Mouse (Mus musculus) neural tube, embryonic 11.5 days (tissue): ENCODE data around the gene 4930578C19Rik. TPM values are rescaled to one million over a fixed set of nuclear protein-coding genes. Genes with fewer than 3 reads are reported as not detected.

Source experiments
- ATAC-seq: fragments of 200-750 bp; cut with Nextera tagmentation; 2 replicates; pipeline ENCODE4 v1.8.0; 2017; ENCODE audit warnings: moderate number of reproducible peaks, mild to moderate bottlenecking, moderate TSS enrichment, moderate library complexity; ENCODE audit not compliant: insufficient read depth, low FRiP score, low TSS enrichment
- DNase-seq: peaks from one replicate; pipeline ENCODE4 v3.0.0-alpha.2; 2015; ENCODE audit warnings: low spot score
- H3K27ac ChIP-seq: fragments of 300-500 bp; sonication (generic); 2 replicates; pipeline ENCODE4 v1.5.1; 2014; ENCODE audit warnings: low read depth, mild to moderate bottlenecking, low read length
- H3K27me3 ChIP-seq: fragments of 300-500 bp; sonication (generic); 2 replicates; pipeline ENCODE4 v1.6.1; 2014; ENCODE audit warnings: mild to moderate bottlenecking, low read length, mixed read lengths; ENCODE audit not compliant: control insufficient read depth, insufficient read depth
- H3K36me3 ChIP-seq: fragments of 300-500 bp; sonication (generic); 2 replicates; pipeline ENCODE4 v1.6.1; 2014; ENCODE audit warnings: mild to moderate bottlenecking, low read length, moderate library complexity, mixed read lengths; ENCODE audit not compliant: control insufficient read depth, insufficient read depth
- H3K4me1 ChIP-seq: fragments of 300-500 bp; sonication (generic); 2 replicates; pipeline ENCODE4 v1.6.1; 2014; ENCODE audit warnings: low read length, mixed read lengths; ENCODE audit not compliant: control insufficient read depth, insufficient read depth
- H3K4me2 ChIP-seq: fragments of 300-500 bp; sonication (generic); 2 replicates; pipeline ENCODE4 v1.6.1; 2014; ENCODE audit warnings: low read depth, mild to moderate bottlenecking, moderate library complexity
- H3K4me3 ChIP-seq: fragments of 300-500 bp; sonication (generic); 2 replicates; pipeline ENCODE4 v1.5.1; 2014; ENCODE audit warnings: low read depth, low read length
- H3K9ac ChIP-seq: fragments of 300-500 bp; sonication (generic); 2 replicates; pipeline ENCODE4 v1.6.1; 2014; ENCODE audit warnings: mild to moderate bottlenecking, low read length
- H3K9me3 ChIP-seq: fragments of 300-500 bp; sonication (generic); 2 replicates; pipeline ENCODE4 v1.6.1; 2016; ENCODE audit warnings: low read length; ENCODE audit not compliant: control insufficient read depth
- WGBS: fragments of 180-500 bp; shearing (Covaris S2); extraction: QIAGEN DNeasy Blood & Tissue Kit; methylation state at CpG from one replicate; pipeline ENCODE4 v1.1.7; 2014; 5-methylcytosine and 5-hydroxymethylcytosine counted together
- polyA plus RNA-seq: library from polyadenylated mRNA; unstranded; fragments of >200 nt; fragmentation: Nextera tagmentation; extraction: Ambion mirVana; gene quantifications from 2 replicates; pipeline ENCODE4 v1.2.1, GENCODE M21; 2014

Gene 4930578C19Rik
- polyA plus RNA-seq, result 0.34 and 0.73 TPM in 2 replicates

- Histone ChIP-seq H3K4me3 (no peak within 1 kb of the TSS), H3K4me1 (no peaks in the 10 kb centered on the region), H3K4me2 (no peak within 1 kb of the TSS), H3K27ac (no peak within 1 kb of the TSS), H3K27me3 (no peaks in the 10 kb centered on the region), H3K9me3 (no peaks in the 10 kb centered on the region), H3K9ac (no peak within 1 kb of the TSS), H3K36me3 (no peaks in the 10 kb centered on the region)
- DNase-seq (no peak), ATAC-seq (no peak)
- 85% methylated on average over 8 of the region's 8 CpGs for WGBS
These were observed at the start of gene 4930578C19Rik for GRCm38 (mm10) chrX:18461198-18461601. Gene 4930578C19Rik (minus strand): TSS chrX:18461397.

GRCm38 (mm10) chrX:18467690-18468089 is 6.5 kb upstream of the 4930578C19Rik start:
- no peak for ATAC-seq
- 71% methylated on average over 1 of the region's 1 CpGs for WGBS
- H3K4me1 ChIP-seq, result no peaks in the 10 kb centered on the region

GRCm38 (mm10) chrX:18462879-18463278 is 1.7 kb upstream of the 4930578C19Rik start:
- Histone ChIP-seq H3K27ac (no peak overlapping the region), H3K4me3 (no peak overlapping the region), H3K4me2 (no peak overlapping the region), H3K9ac (no peak overlapping the region), H3K4me1 (no peaks in the 10 kb centered on the region), H3K9me3 (no peaks in the 10 kb centered on the region), H3K36me3 (no peaks in the 10 kb centered on the region), H3K27me3 (no peaks in the 10 kb centered on the region)
- WGBS, result 87% methylated on average over 1 of the region's 1 CpGs
- DNase-seq (no peak), ATAC-seq (no peak)

More at GRCm38 (mm10) chrX:18467690-18468089, 6.5 kb upstream of the 4930578C19Rik start:
- no peak for DNase-seq
- no peak overlapping the region for H3K4me3 ChIP-seq
- H3K4me2 ChIP-seq, result no peak overlapping the region
- no peaks in the 10 kb centered on the region for H3K9me3 ChIP-seq
- no peaks in the 10 kb centered on the region for H3K36me3 ChIP-seq
- no peak overlapping the region for H3K27ac ChIP-seq
- no peak overlapping the region for H3K9ac ChIP-seq
- no peaks in the 10 kb centered on the region for H3K27me3 ChIP-seq

GRCm38 (mm10) chrX:18451559-18451958 is 9.6 kb downstream of the 4930578C19Rik start:
- H3K4me2 ChIP-seq, result no peak overlapping the region

GRCm38 (mm10) chrX:18442066-18442465 is 19.1 kb downstream of the 4930578C19Rik start:
- H3K4me3 ChIP-seq, result no peak overlapping the region
- no peaks in the 10 kb centered on the region for H3K9me3 ChIP-seq
- ATAC-seq (no peak), DNase-seq (peak; percentile 53)
- no peak overlapping the region for H3K4me2 ChIP-seq
- no peaks in the 10 kb centered on the region for H3K4me1 ChIP-seq
- no peak overlapping the region for H3K27ac ChIP-seq
- H3K36me3 ChIP-seq, result no peaks in the 10 kb centered on the region
- 45% methylated on average over 5 of the region's 5 CpGs for WGBS
- no peaks in the 10 kb centered on the region for H3K27me3 ChIP-seq
- no peak overlapping the region for H3K9ac ChIP-seq

More at GRCm38 (mm10) chrX:18451559-18451958, 9.6 kb downstream of the 4930578C19Rik start:
- no peak for ATAC-seq
- no peak overlapping the region for H3K4me3 ChIP-seq
- no peak overlapping the region for H3K27ac ChIP-seq
- 52% methylated on average over 1 of the region's 1 CpGs for WGBS
- H3K36me3 ChIP-seq, result no peaks in the 10 kb centered on the region
- no peak overlapping the region for H3K9ac ChIP-seq
- no peaks in the 10 kb centered on the region for H3K4me1 ChIP-seq
- no peak for DNase-seq
- no peaks in the 10 kb centered on the region for H3K9me3 ChIP-seq
- no peaks in the 10 kb centered on the region for H3K27me3 ChIP-seq

GRCm38 (mm10) chrX:18425451-18425850 is 35.7 kb downstream of the 4930578C19Rik start:
- Histone ChIP-seq H3K4me2 (no peak overlapping the region), H3K4me1 (no peaks in the 10 kb centered on the region), H3K9ac (no peak overlapping the region), H3K36me3 (no peaks in the 10 kb centered on the region), H3K27me3 (no peaks in the 10 kb centered on the region), H3K27ac (no peak overlapping the region), H3K4me3 (no peak overlapping the region), H3K9me3 (no peaks in the 10 kb centered on the region)
- ATAC-seq (no peak), DNase-seq (no peak)
- WGBS, result 90% methylated on average over 3 of the region's 3 CpGs

GRCm38 (mm10) chrX:18423206-18423605 is 38.0 kb downstream of the 4930578C19Rik start:
- DNase-seq (no peak), ATAC-seq (no peak)
- Histone ChIP-seq H3K4me3 (no peak overlapping the region), H3K27ac (no peak overlapping the region), H3K4me1 (no peaks in the 10 kb centered on the region), H3K4me2 (no peak overlapping the region), H3K36me3 (no peaks in the 10 kb centered on the region), H3K9ac (no peak overlapping the region), H3K9me3 (no peaks in the 10 kb centered on the region), H3K27me3 (no peaks in the 10 kb centered on the region)
- WGBS, result 92% methylated on average over 4 of the region's 4 CpGs

GRCm38 (mm10) chrX:18420161-18420784 is 40.9 kb downstream of the 4930578C19Rik start:
- WGBS, result 94% methylated on average over 4 of the region's 4 CpGs

GRCm38 (mm10) chrX:18418977-18419376 is 42.2 kb downstream of the 4930578C19Rik start:
- Histone ChIP-seq H3K4me1 (no peaks in the 10 kb centered on the region), H3K9ac (no peak overlapping the region), H3K4me3 (no peak overlapping the region), H3K36me3 (no peaks in the 10 kb centered on the region), H3K27me3 (no peaks in the 10 kb centered on the region), H3K9me3 (no peaks in the 10 kb centered on the region), H3K27ac (no peak overlapping the region), H3K4me2 (no peak overlapping the region)
- WGBS, result 59% methylated on average over 1 of the region's 1 CpGs
- DNase-seq (no peak), ATAC-seq (no peak)

More at GRCm38 (mm10) chrX:18420161-18420784, 40.9 kb downstream of the 4930578C19Rik start:
- Histone ChIP-seq H3K4me1 (no peaks in the 10 kb centered on the region), H3K9ac (no peak overlapping the region), H3K27me3 (no peaks in the 10 kb centered on the region), H3K4me3 (no peak overlapping the region), H3K9me3 (no peaks in the 10 kb centered on the region), H3K4me2 (no peak overlapping the region), H3K36me3 (no peaks in the 10 kb centered on the region), H3K27ac (no peak overlapping the region)
- ATAC-seq (no peak), DNase-seq (no peak)
